Mouse (Mus musculus): ENCODE data around the gene Fam13c.

The Fam13c gene

GRCm38 (mm10) chr10:70599126-70599924, 159.0 kb downstream of the Fam13c start:
- peak; percentile 75 for DNase-seq (ENCODE audit: low spot score)

- no peak for DNase-seq (ENCODE audit: low spot score)
Measured at GRCm38 (mm10) chr10:70599925-70600305, 159.6 kb downstream of the Fam13c start.

Measured in MN1 (cell line).